Mouse (Mus musculus) kidney, adult 2 months (tissue): ENCODE measurements around the gene Hoxd10. TPM values are rescaled to one million over a fixed set of nuclear protein-coding genes. Genes with fewer than 3 reads are reported as not detected.

Source experiments
- DNase-seq: peaks from one replicate; pipeline ENCODE4 v3.0.0; 2021
- H3K27ac ChIP-seq: fragments of 200-500 bp; 2 replicates; pipeline ENCODE4 v1.5.1; 2012; ENCODE audit warnings: low read depth, low read length, control low read depth, inconsistent platforms; ENCODE audit not compliant: insufficient read depth
- H3K27me3 ChIP-seq: fragments of 200-500 bp; replicated peaks from 2 replicates; pipeline ENCODE4 v1.6.1; 2012; ENCODE audit warnings: mild to moderate bottlenecking, moderate library complexity, low read length, inconsistent platforms; ENCODE audit not compliant: control insufficient read depth, insufficient read depth
- H3K36me3 ChIP-seq: fragments of 200-500 bp; 2 replicates; pipeline ENCODE4 v1.6.1; 2012; ENCODE audit warnings: mild to moderate bottlenecking, moderate library complexity, low read length, inconsistent platforms; ENCODE audit not compliant: control insufficient read depth, insufficient read depth
- H3K4me1 ChIP-seq: fragments of 200-500 bp; 2 replicates; pipeline ENCODE4 v1.6.1; 2011; ENCODE audit warnings: low read length; ENCODE audit not compliant: control insufficient read depth, insufficient read depth
- H3K4me3 ChIP-seq: fragments of 200-500 bp; 2 replicates; pipeline ENCODE4 v1.5.1; 2011; ENCODE audit warnings: mild to moderate bottlenecking, low read depth, low read length, control low read depth; ENCODE audit not compliant: insufficient read depth
- CTCF ChIP-seq: fragments of 200-500 bp; conservative IDR thresholded peaks from 2 replicates; pipeline ENCODE4 v1.5.1; 2011; ENCODE audit warnings: low read depth, mild to moderate bottlenecking, control low read depth, low read length, moderate library complexity, mixed read lengths; ENCODE audit not compliant: insufficient read depth, insufficient read length
- POLR2A ChIP-seq: fragments of 200-500 bp; IDR thresholded peaks from one replicate; pipeline ENCODE4 v1.6.1; 2011; ENCODE audit warnings: low read depth, low read length, control low read depth
- whole genome bisulfite sequencing: fragments of 180-500 bp; shearing (Covaris S2); methylation state at CpG from one replicate; pipeline ENCODE4 v1.1.7; 2018; 5-methylcytosine and 5-hydroxymethylcytosine counted together
- polyA plus RNA-seq: library from polyadenylated mRNA; depleted of rRNA; stranded (reverse); fragments of >200 nt; gene quantifications from 2 replicates; pipeline ENCODE4 v1.2.3, GENCODE M21; 2012

Hoxd10 gene
- polyA plus RNA-seq, 1 experiment, result 7.9 TPM

- peaks cover 2% of the 10 kb centered on the region; the same call in 1 of the 2 replicates for H3K27me3 ChIP-seq
- TF ChIP-seq CTCF, result no peak
- no peak for TF ChIP-seq POLR2A
- peak; percentile 62 for DNase-seq
- H3K27ac ChIP-seq, result peak overlapping the region; percentile 93
- peak overlapping the region; percentile 32 for H3K4me3 ChIP-seq
- no peaks in the 10 kb centered on the region for H3K36me3 ChIP-seq
- 22% methylated on average over 24 of the region's 24 CpGs for WGBS
- H3K4me1 ChIP-seq, result no peaks in the 10 kb centered on the region
Observed at GRCm38 (mm10) chr2:74689574-74690337, 2.0 kb upstream of the Hoxd10 start.

GRCm38 (mm10) chr2:74690338-74690716 is 1.4 kb upstream of the Hoxd10 start:
- Histone ChIP-seq H3K27me3 (peaks cover 2% of the 10 kb centered on the region; the same call in 1 of the 2 replicates), H3K4me1 (no peaks in the 10 kb centered on the region), H3K36me3 (no peaks in the 10 kb centered on the region), H3K4me3 (no peak overlapping the region), H3K27ac (peak overlapping the region; percentile 93)
- no peak for TF ChIP-seq POLR2A
- no peak for TF ChIP-seq CTCF
- WGBS, result 36% methylated on average over 8 of the region's 8 CpGs
- no peak for DNase-seq

DNA sequence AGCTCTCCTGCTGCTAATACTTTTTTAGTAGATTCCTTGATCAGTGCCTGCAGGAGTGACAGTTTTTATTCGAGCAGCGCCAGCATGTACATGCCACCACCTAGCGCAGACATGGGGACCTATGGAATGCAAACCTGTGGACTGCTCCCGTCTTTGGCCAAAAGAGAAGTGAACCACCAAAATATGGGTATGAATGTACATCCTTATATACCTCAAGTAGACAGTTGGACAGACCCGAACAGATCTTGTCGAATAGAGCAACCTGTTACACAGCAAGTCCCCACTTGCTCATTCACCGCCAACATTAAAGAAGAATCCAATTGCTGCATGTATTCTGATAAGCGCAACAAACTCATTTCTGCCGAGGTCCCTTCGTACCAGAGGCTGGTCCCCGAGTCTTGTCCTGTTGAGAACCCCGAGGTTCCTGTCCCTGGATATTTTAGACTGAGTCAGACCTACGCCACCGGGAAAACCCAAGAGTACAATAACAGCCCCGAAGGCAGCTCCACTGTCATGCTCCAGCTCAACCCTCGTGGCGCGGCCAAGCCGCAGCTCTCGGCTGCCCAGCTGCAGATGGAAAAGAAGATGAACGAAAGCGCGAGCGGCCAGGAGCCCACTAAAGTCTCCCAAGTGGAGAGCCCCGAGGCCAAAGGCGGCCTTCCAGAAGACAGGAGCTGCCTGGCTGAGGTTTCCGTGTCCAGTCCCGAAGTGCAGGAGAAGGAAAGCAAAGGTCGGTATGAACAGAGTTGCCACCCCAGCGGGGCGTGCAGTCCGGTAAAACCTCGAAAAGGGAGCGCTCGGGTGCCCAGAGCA is 477 bp downstream of the Hoxd10 start:
- peaks cover 2% of the 10 kb centered on the region; the same call in 1 of the 2 replicates for H3K27me3 ChIP-seq
- H3K4me3 ChIP-seq, result peak overlapping the region; percentile 52
- TF ChIP-seq POLR2A (no peak), CTCF (no peak)
- DNase-seq, result peak; percentile 46
- 2% methylated on average over 35 of the region's 35 CpGs for WGBS
- no peaks in the 10 kb centered on the region for H3K36me3 ChIP-seq
- no peaks in the 10 kb centered on the region for H3K4me1 ChIP-seq
- peak overlapping the region; percentile 93 for H3K27ac ChIP-seq

DNA sequence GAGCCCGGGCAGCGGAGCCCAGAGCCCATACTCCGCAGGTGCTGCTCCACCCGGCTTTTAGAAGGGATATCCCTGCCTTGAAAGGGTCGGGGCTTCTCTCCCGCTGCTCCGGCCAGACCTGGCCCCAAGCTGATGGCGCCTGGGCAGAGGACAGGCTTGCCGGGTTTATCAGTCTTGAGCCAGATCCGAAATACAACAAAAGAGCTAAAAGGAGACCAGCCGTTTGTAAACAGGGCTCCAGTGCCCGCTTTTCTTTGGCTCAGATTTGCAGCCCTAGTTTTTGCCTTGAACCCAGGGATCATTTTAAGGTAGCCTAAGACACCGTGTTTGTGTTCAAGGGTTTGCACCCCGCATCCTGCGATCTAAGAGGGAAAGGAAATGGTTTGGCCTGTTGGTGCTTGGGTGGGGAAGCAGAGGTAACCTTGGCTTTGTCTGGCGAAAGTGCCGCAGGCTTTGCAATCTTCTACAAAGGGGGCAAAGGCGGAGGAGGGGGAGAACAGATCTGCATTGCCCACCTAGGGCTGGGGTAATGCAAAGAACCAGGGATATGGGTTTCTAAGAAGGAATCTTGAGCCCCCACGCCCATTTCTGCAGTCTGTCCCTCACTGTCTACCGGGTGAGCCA is 1.2 kb downstream of the Hoxd10 start:
- DNase-seq, result peak; percentile 15
- no peaks in the 10 kb centered on the region for H3K4me1 ChIP-seq
- peaks cover under 1% of the 10 kb centered on the region; the same call in 1 of the 2 replicates for H3K27me3 ChIP-seq
- 13% methylated on average over 20 of the region's 20 CpGs for WGBS
- no peak for TF ChIP-seq CTCF
- no peaks in the 10 kb centered on the region for H3K36me3 ChIP-seq
- peak overlapping the region; percentile 93 for H3K27ac ChIP-seq
- H3K4me3 ChIP-seq, result peak overlapping the region; percentile 52

DNA sequence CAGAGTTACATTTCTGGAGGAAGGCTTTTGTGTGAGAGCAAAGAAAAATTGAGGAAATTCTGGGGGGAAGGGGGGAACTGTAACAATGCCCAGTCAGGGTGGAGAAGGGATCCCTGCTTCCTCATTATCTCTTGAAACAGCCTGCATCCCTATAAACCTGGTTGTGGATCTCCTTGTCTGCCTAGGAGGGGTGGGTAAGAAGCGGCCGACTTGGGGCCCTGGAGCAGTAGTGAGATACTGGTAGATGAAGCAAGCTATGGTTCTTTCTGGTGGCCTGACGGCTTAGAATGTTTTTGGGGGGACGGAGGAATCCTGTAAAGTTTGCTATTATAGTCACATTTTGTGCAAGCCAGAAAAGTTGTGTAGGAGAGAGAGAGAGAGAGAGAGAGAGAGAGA is 1.7 kb downstream of the Hoxd10 start:
- H3K4me1 ChIP-seq, result no peaks in the 10 kb centered on the region

DNA sequence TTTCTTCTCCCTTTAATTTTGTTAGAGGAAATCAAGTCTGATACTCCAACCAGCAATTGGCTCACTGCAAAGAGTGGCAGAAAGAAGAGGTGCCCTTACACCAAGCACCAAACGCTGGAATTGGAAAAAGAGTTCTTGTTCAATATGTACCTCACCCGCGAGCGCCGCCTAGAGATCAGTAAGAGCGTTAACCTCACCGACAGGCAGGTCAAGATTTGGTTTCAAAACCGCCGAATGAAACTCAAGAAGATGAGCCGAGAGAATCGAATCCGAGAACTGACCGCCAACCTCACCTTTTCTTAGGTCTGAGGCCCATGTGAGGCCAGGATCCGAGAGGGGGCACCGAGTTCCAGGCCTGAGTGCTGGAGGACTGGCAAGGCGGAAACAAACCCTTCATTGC is 2.3 kb downstream of the Hoxd10 start:
- H3K4me1 ChIP-seq, result no peaks in the 10 kb centered on the region
- peak overlapping the region; percentile 57 for H3K4me3 ChIP-seq
- peak; percentile 83 for DNase-seq
- 11% methylated on average over 16 of the region's 16 CpGs for WGBS
- H3K27ac ChIP-seq, result peak overlapping the region; percentile 93
- H3K36me3 ChIP-seq, result no peaks in the 10 kb centered on the region
- no peaks in the 10 kb centered on the region for H3K27me3 ChIP-seq
- TF ChIP-seq POLR2A, result no peak
- no peak; the same call in 1 of the 2 replicates for TF ChIP-seq CTCF

More for the DNA sequence above, 1.7 kb downstream of the Hoxd10 start:
- Histone ChIP-seq H3K4me3 (peak overlapping the region; percentile 52), H3K27ac (peak overlapping the region; percentile 93), H3K36me3 (no peaks in the 10 kb centered on the region), H3K27me3 (no peaks in the 10 kb centered on the region)
- 37% methylated on average over 4 of the region's 4 CpGs for WGBS
- DNase-seq, result no peak
- TF ChIP-seq POLR2A (no peak), CTCF (no peak)

GRCm38 (mm10) chr2:74695383-74695782 is 3.7 kb downstream of the Hoxd10 start:
- DNase-seq, result no peak
- Histone ChIP-seq H3K36me3 (no peaks in the 10 kb centered on the region), H3K4me1 (no peaks in the 10 kb centered on the region), H3K27me3 (no peaks in the 10 kb centered on the region), H3K4me3 (no peak overlapping the region; the same call in 1 of the 2 replicates), H3K27ac (peak overlapping the region; percentile 21; the same call in 1 of the 2 replicates)
- TF ChIP-seq POLR2A, result no peak
- no peak for TF ChIP-seq CTCF
- WGBS, result 48% methylated on average over 1 of the region's 1 CpGs
